Mouse (Mus musculus) stomach, embryonic 14.5 days (tissue): Measurements from ENCODE around the gene Pold2. TPM values are rescaled to one million over a fixed set of nuclear protein-coding genes. Genes with fewer than 3 reads are reported as not detected.

Source experiments
- ATAC-seq: fragments of 200-750 bp; cut with Nextera tagmentation; 2 replicates; pipeline ENCODE4 v1.8.0; 2017; ENCODE audit warnings: low read depth, moderate TSS enrichment; ENCODE audit not compliant: insufficient number of reproducible peaks, insufficient read depth, low FRiP score
- H3K27ac ChIP-seq: fragments of 300-500 bp; sonication (generic); 2 replicates; pipeline ENCODE4 v1.5.1; 2014; ENCODE audit warnings: mild to moderate bottlenecking, low read length, moderate library complexity, mixed read lengths
- H3K27me3 ChIP-seq: fragments of 300-500 bp; sonication (generic); 2 replicates; pipeline ENCODE4 v1.6.1; 2014; ENCODE audit warnings: low read length, control low read depth, mixed read lengths; ENCODE audit not compliant: control insufficient read depth, insufficient read depth
- H3K36me3 ChIP-seq: fragments of 300-500 bp; sonication (generic); 2 replicates; pipeline ENCODE4 v1.6.1; 2014; ENCODE audit warnings: mild to moderate bottlenecking, control low read depth, low read length, moderate library complexity, mixed read lengths; ENCODE audit not compliant: control insufficient read depth, insufficient read depth
- H3K4me1 ChIP-seq: fragments of 300-500 bp; sonication (generic); 2 replicates; pipeline ENCODE4 v1.6.1; 2014; ENCODE audit warnings: low read length, control low read depth, mixed read lengths; ENCODE audit not compliant: control insufficient read depth, insufficient read depth
- H3K4me2 ChIP-seq: fragments of 300-500 bp; sonication (generic); replicated peaks from 2 replicates; pipeline ENCODE4 v1.6.1; 2014; ENCODE audit warnings: low read depth, low read length, control low read depth
- H3K4me3 ChIP-seq: fragments of 300-500 bp; sonication (generic); 2 replicates; pipeline ENCODE4 v1.5.1; 2014; ENCODE audit warnings: low read depth, low read length, control low read depth
- H3K9ac ChIP-seq: fragments of 300-500 bp; sonication (generic); replicated peaks from 2 replicates; pipeline ENCODE4 v1.6.1; 2014; ENCODE audit warnings: low read depth, mild to moderate bottlenecking, control low read depth, low read length, moderate library complexity, mixed read lengths
- H3K9me3 ChIP-seq: fragments of 300-500 bp; sonication (generic); 2 replicates; pipeline ENCODE4 v1.6.1; 2016; ENCODE audit warnings: low read depth, low read length, control low read depth; ENCODE audit not compliant: control insufficient read depth
- WGBS: fragments of 180-500 bp; shearing (Covaris S2); extraction: QIAGEN DNeasy Blood & Tissue Kit; methylation state at CpG from one replicate; pipeline ENCODE4 v1.1.7; 2014; 5-methylcytosine and 5-hydroxymethylcytosine counted together
- polyA plus RNA-seq: library from polyadenylated mRNA; unstranded; fragments of >200 nt; fragmentation: Nextera tagmentation; extraction: Ambion mirVana; gene quantifications from 2 replicates; pipeline ENCODE4 v1.2.1, GENCODE M21; 2014

Pold2 gene
- polyA plus RNA-seq, 1 experiment from 2014 or later = 112 TPM

- H3K27me3 ChIP-seq = no peaks in the 10 kb centered on the region
- H3K27ac ChIP-seq = no peak within 1 kb of the TSS; the same call in 1 of the 2 replicates
- H3K36me3 ChIP-seq = peaks cover 9% of the 10 kb centered on the region; the same call in 1 of the 2 replicates
- peak within 1 kb of the TSS; percentile 37 for H3K4me3 ChIP-seq
- H3K4me1 ChIP-seq = peaks cover 10% of the 10 kb centered on the region; the same call in 1 of the 2 replicates
- peak within 1 kb of the TSS; percentile 36; the same call in 1 of the 2 replicates for H3K9ac ChIP-seq
- no peaks in the 10 kb centered on the region for H3K9me3 ChIP-seq
- peak within 1 kb of the TSS; percentile 54 for H3K4me2 ChIP-seq
- ATAC-seq = peak; percentile 76
- WGBS = 3% methylated on average over 57 of the region's 59 CpGs
These were observed 16.3 kb downstream of the Pold2 start, which contains the start of gene Aebp1 for GRCm38 (mm10) chr11:5861678-5862393. Gene Aebp1, plus strand, starts transcription at chr11:5861947.

GRCm38 (mm10) chr11:5860639-5861038 is 17.5 kb downstream of the Pold2 start:
- Histone ChIP-seq H3K9ac (no peak overlapping the region), H3K36me3 (peaks cover 9% of the 10 kb centered on the region; the same call in 1 of the 2 replicates), H3K4me3 (no peak overlapping the region), H3K27me3 (no peaks in the 10 kb centered on the region), H3K4me1 (peaks cover 13% of the 10 kb centered on the region; the same call in 1 of the 2 replicates), H3K4me2 (no peak overlapping the region), H3K9me3 (no peaks in the 10 kb centered on the region), H3K27ac (no peak overlapping the region)
- 0 out of 2 replicates have a peak, but pooled peaks have one; percentile 20 for ATAC-seq
- WGBS = 63% methylated on average over 6 of the region's 6 CpGs

DNA sequence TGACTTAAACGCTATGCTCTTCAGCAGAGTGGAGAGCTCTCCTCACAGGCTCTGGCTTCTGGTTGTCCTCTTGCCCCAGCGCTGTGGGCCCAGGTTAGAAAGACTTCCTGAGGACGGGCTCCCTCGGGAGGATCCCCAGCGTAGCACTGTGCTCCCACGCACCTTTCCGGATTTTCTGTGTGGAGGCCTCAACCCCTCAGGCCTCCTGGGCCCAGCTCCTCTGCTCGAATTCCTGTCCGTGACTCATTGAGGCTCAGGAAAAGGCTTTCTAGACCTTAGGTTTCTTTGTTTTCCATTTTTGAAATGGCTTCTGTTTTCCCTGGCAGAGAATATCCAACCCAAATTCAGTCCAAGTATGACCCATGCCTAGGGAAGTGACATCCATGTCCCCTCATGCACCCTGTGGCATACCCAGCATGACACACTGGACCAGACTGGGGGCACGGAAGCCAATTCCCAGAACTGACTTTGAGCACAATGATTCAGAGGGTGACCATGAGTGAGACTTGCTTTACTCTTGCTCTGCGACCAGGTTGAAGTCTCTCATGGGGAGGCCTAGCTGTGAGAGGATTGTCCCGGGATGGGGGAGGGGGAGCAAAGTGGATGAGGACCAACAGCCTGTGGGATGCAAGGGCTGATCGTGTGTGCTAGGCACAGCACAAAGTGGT is 18.1 kb downstream of the Pold2 start:
- Histone ChIP-seq H3K27me3 (no peaks in the 10 kb centered on the region), H3K36me3 (peaks cover 5% of the 10 kb centered on the region; the same call in 1 of the 2 replicates), H3K27ac (no peak overlapping the region), H3K9ac (no peak overlapping the region), H3K9me3 (no peaks in the 10 kb centered on the region), H3K4me2 (no peak overlapping the region), H3K4me3 (no peak overlapping the region), H3K4me1 (peaks cover 13% of the 10 kb centered on the region; the same call in 1 of the 2 replicates)
- WGBS = 88% methylated on average over 13 of the region's 13 CpGs
- ATAC-seq = no peak

DNA sequence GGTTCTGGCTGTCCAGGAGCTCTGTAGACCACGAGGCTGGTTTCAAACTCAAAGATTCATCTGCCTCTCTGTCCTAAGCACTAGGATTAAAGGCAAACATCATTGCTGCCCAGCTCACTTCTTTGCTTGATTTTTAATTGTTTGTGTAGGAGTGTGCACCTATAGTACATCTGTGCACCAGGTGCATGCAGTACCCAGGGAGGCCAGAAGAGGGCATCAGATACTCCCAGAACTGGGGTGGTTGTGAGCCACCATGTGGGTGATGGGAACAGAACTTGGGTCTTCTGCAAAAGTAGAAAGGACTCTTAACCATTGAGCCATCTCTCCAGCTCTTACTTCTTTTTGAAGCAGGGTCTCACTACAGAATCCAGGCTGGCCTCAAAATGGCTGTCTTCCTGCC is 19.4 kb downstream of the Pold2 start:
- ATAC-seq = no peak
- Histone ChIP-seq H3K27ac (no peak overlapping the region), H3K9me3 (no peaks in the 10 kb centered on the region), H3K9ac (no peak overlapping the region), H3K4me2 (no peak overlapping the region), H3K4me3 (no peak overlapping the region), H3K27me3 (no peaks in the 10 kb centered on the region), H3K4me1 (peaks cover 13% of the 10 kb centered on the region; the same call in 1 of the 2 replicates), H3K36me3 (no peaks in the 10 kb centered on the region; the same call in 1 of the 2 replicates)
- WGBS = 76% methylated on average over 1 of the region's 1 CpGs

- ATAC-seq = no peak
- Histone ChIP-seq H3K9me3 (no peaks in the 10 kb centered on the region), H3K9ac (no peak overlapping the region), H3K4me3 (no peak overlapping the region), H3K36me3 (no peaks in the 10 kb centered on the region), H3K27me3 (no peaks in the 10 kb centered on the region), H3K4me2 (no peak overlapping the region), H3K4me1 (peaks cover 10% of the 10 kb centered on the region; the same call in 1 of the 2 replicates), H3K27ac (no peak overlapping the region)
- WGBS = 73% methylated on average over 8 of the region's 8 CpGs
These were observed 21.5 kb downstream of the Pold2 start for GRCm38 (mm10) chr11:5856479-5857130.

DNA sequence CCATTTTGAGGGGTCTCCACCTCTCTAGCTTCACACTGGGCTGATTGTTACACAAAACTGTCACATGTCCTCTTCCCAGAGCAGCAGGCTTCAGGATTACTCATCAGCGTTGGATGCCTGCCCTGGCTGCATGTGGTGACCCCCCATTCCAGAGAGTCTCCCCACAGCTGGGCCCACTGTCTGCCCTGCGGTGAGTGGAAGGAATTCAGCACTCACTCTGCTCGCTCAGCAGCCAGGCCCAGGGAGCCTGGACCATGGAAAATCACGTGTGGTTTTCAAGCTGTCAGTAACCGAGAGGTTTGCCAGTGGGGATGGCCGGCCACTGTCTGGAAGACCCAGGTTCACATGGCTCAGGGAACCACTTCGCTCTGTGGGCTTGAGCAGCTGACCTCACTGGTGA is 22.2 kb downstream of the Pold2 start:
- Histone ChIP-seq H3K4me2 (no peak overlapping the region), H3K36me3 (no peaks in the 10 kb centered on the region), H3K9ac (no peak overlapping the region), H3K27me3 (no peaks in the 10 kb centered on the region), H3K4me1 (peaks cover 5% of the 10 kb centered on the region; the same call in 1 of the 2 replicates), H3K4me3 (no peak overlapping the region), H3K9me3 (no peaks in the 10 kb centered on the region), H3K27ac (no peak overlapping the region)
- 38% methylated on average over 7 of the region's 7 CpGs for WGBS
- no peak for ATAC-seq

- no peaks in the 10 kb centered on the region for H3K9me3 ChIP-seq
- H3K4me3 ChIP-seq = no peak overlapping the region
- no peak overlapping the region for H3K9ac ChIP-seq
- H3K27ac ChIP-seq = no peak overlapping the region
- no peaks in the 10 kb centered on the region for H3K36me3 ChIP-seq
- H3K4me1 ChIP-seq = 0 out of 2 replicates have a peak, but pooled peaks cover 2% of the 10 kb centered on the region
- H3K27me3 ChIP-seq = no peaks in the 10 kb centered on the region
- H3K4me2 ChIP-seq = no peak overlapping the region
- ATAC-seq = no peak
These were observed 22.6 kb downstream of the Pold2 start for GRCm38 (mm10) chr11:5855481-5855880.

DNA sequence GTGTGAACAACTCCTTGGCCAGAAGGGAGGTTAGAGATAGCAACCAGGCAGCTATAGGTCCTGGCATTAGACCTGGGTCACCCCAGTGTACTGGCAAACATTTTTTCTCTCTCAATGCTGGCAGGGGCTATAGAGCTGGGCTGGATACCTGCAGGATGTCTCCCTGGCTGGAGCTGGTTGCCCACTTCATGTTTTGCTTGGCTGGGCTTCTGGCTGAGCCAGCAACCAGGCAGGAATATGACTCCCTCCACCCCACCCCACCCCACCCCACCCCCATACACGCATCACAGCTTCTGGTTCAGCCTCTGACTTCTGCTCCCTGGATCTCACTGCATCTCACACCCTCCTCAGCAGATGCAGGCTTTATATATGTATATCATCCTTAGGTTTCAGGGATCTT is 25.8 kb downstream of the Pold2 start:
- ATAC-seq = no peak
- Histone ChIP-seq H3K9me3 (no peaks in the 10 kb centered on the region), H3K4me2 (no peak overlapping the region), H3K27me3 (no peaks in the 10 kb centered on the region), H3K36me3 (no peaks in the 10 kb centered on the region), H3K4me1 (0 out of 2 replicates have a peak, but pooled peaks cover 2% of the 10 kb centered on the region), H3K27ac (no peak overlapping the region), H3K4me3 (no peak overlapping the region), H3K9ac (no peak overlapping the region)
- 44% methylated on average over 1 of the region's 1 CpGs for WGBS
